In the genomic region with DNA sequence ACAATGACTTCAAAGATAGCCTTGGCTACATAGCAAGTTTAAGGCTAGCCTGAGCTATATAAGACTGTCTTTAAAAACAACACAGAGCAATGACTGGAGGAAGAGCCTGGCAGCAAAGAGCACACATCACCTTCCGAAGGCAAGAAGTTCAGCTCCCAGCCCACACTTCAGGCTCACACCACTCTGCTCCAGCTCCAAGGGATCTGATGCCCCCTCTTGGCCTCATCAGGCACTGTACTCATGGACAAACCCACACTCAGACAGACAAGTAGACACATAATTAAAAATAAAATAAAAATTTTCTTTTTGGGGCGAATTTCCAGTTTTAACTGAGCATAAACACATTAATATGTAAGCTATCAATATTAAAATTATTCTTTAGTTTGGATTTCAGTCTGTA, we compare ENCODE assay signal across 43 mouse cellular contexts. TPM values are rescaled to one million over a fixed set of nuclear protein-coding genes. Genes with fewer than 3 reads are reported as not detected.
DNase-seq lines count a peak whose midpoint lies in the region; ATAC-seq and TF ChIP-seq lines count a peak whose summit lies in the region.
"Had no signal": no experiment of that assay in that cellular context is flagged by ENCODE, and none has a peak within 500 bp of the region (broad histone marks: within the 10 kb centered on the region; RNA-seq: fewer than 3 reads in every experiment).

No protein-coding gene starts in this region.

- TF ChIP-seq RAD21 in MEL (IDR thresholded peaks at IDR 0.05; ENCODE audit: low read depth, low read length): peak; percentile 6

- no peaks in the 10 kb centered on the region for H3K36me3 ChIP-seq in intestine, postnatal 0 days (ENCODE audit: control insufficient read depth, insufficient read depth)
- no peaks in the 10 kb centered on the region for H3K36me3 ChIP-seq in intestine, embryonic 15.5 days
- no peaks in the 10 kb centered on the region for H3K36me3 ChIP-seq in liver, embryonic 14.5 days (replicated peaks; ENCODE audit: control insufficient read depth, insufficient read depth, low read depth)
- H3K36me3 ChIP-seq in liver, embryonic 12.5 days: no peaks in the 10 kb centered on the region
- no peaks in the 10 kb centered on the region for H3K36me3 ChIP-seq in MEL (ENCODE audit: control insufficient read depth in 1 of 2, insufficient read depth in 2 of 2, low read length in 2 of 2)
- H3K36me3 ChIP-seq: embryonic facial prominence, embryonic 13.5 days; forebrain, embryonic 10.5 days; forebrain, embryonic 15.5 days; hindbrain, embryonic 10.5 days; hindbrain, embryonic 15.5 days; neural tube, embryonic 12.5 days had no signal

- no peak overlapping the region for H3K4me2 ChIP-seq in intestine, postnatal 0 days (replicated peaks; ENCODE audit: low read depth)
- no peak overlapping the region for H3K4me2 ChIP-seq in intestine, embryonic 15.5 days (replicated peaks)
- no peak overlapping the region for H3K4me2 ChIP-seq in liver, embryonic 14.5 days (ENCODE audit: low read depth)
- no peak overlapping the region for H3K4me2 ChIP-seq in liver, embryonic 12.5 days
- H3K4me2 ChIP-seq: embryonic facial prominence, embryonic 13.5 days; forebrain, embryonic 15.5 days; hindbrain, embryonic 15.5 days; midbrain, embryonic 11.5 days; neural tube, embryonic 12.5 days had no signal

- peak; percentile 25; the same call in 1 of the 2 replicates for TF ChIP-seq CTCF in intestine, postnatal 0 days (IDR thresholded peaks at IDR 0.05; ENCODE audit: low read depth)
- TF ChIP-seq CTCF in liver, embryonic 14.5 days (IDR thresholded peaks at IDR 0.05; ENCODE audit: low read depth): peak; percentile 29
- TF ChIP-seq CTCF in MEL (IDR thresholded peaks at IDR 0.05 in 2 of 3, conservative IDR thresholded peaks at IDR 0.05 in 1 of 3; ENCODE audit: control insufficient read depth in 1 of 3, insufficient read depth in 1 of 3, low read depth in 2 of 3, low read length in 3 of 3, poor library complexity in 1 of 3, severe bottlenecking in 1 of 3): peak; percentile 16 to 34 (median 26); a peak in 4 of 6 replicates

- DNase-seq in liver, embryonic 14.5 days (ENCODE audit: low read depth in 3 of 3, low spot score in 3 of 3): no peak
- DNase-seq in 416B (ENCODE audit: low read depth): peak; percentile 12
- peak; percentile 21 for DNase-seq in MEL (ENCODE audit: low read depth, low spot score)
- no peak for DNase-seq in spleen, adult 18-20 months
- no peak for DNase-seq in heart, adult 9 months (ENCODE audit: low spot score in 2 of 2)
- DNase-seq: adrenal gland, adult 2 months; adrenal gland, postnatal 36 days; cerebellum, adult 18-20 months; cerebellum, postnatal 10 days; gastrocnemius, postnatal 36 days; heart, postnatal 14 days; kidney, adult 9 months; kidney, postnatal 14 days; layer of hippocampus, postnatal 36 days; left cerebral cortex, postnatal 4 days; lung, postnatal 36 days; right cerebral cortex, adult 18-20 months; thymus, postnatal 25 days had no signal

- TF ChIP-seq EP300 in liver, embryonic 14.5 days (IDR thresholded peaks at IDR 0.05; ENCODE audit: low read depth): no peak
- no peak for TF ChIP-seq EP300 in MEL (IDR thresholded peaks at IDR 0.05; ENCODE audit: low read depth in 1 of 2, low read length in 2 of 2)

- H3K9ac ChIP-seq in intestine, postnatal 0 days (ENCODE audit: low read depth, low read length): no peak overlapping the region
- no peak overlapping the region for H3K9ac ChIP-seq in intestine, embryonic 15.5 days
- no peak overlapping the region for H3K9ac ChIP-seq in liver, embryonic 14.5 days (replicated peaks)
- H3K9ac ChIP-seq in liver, embryonic 12.5 days: no peak overlapping the region
- H3K9ac ChIP-seq in MEL (ENCODE audit: control insufficient read depth, low read depth, low read length, poor library complexity, severe bottlenecking): no peak overlapping the region
- H3K9ac ChIP-seq: embryonic facial prominence, embryonic 13.5 days; forebrain, embryonic 15.5 days; hindbrain, embryonic 15.5 days; neural tube, embryonic 12.5 days had no signal

- H3K27me3 ChIP-seq in intestine, postnatal 0 days (replicated peaks; ENCODE audit: control insufficient read depth, insufficient read depth, low read length): peaks cover 5% of the 10 kb centered on the region; the same call in 1 of the 2 replicates
- no peaks in the 10 kb centered on the region for H3K27me3 ChIP-seq in intestine, embryonic 15.5 days (replicated peaks)
- no peaks in the 10 kb centered on the region for H3K27me3 ChIP-seq in liver, embryonic 14.5 days (ENCODE audit: control insufficient read depth, insufficient read depth, low read length)
- H3K27me3 ChIP-seq in liver, embryonic 12.5 days (replicated peaks): no peaks in the 10 kb centered on the region
- no peaks in the 10 kb centered on the region; a peak in 1 of 4 replicates for H3K27me3 ChIP-seq in MEL (ENCODE audit: control insufficient read depth in 1 of 2, insufficient read depth in 2 of 2, low read length in 2 of 2)
- H3K27me3 ChIP-seq: embryonic facial prominence, embryonic 13.5 days; forebrain, embryonic 15.5 days; hindbrain, embryonic 15.5 days; neural tube, embryonic 12.5 days had no signal

- H3K79me2 ChIP-seq in MEL (ENCODE audit: control insufficient read depth, insufficient read depth, low read length, poor library complexity): no peaks in the 10 kb centered on the region

- ATAC-seq in intestine, postnatal 0 days: no peak
- ATAC-seq in intestine, embryonic 15.5 days: no peak
- no peak for ATAC-seq in liver, embryonic 14.5 days (ENCODE audit: insufficient read depth)
- no peak for ATAC-seq in liver, embryonic 12.5 days
- ATAC-seq: forebrain, embryonic 15.5 days had no signal

- H3K27ac ChIP-seq in intestine, postnatal 0 days (ENCODE audit: low read depth, low read length): no peak overlapping the region
- no peak overlapping the region for H3K27ac ChIP-seq in intestine, embryonic 15.5 days
- H3K27ac ChIP-seq in liver, embryonic 14.5 days: no peak overlapping the region
- H3K27ac ChIP-seq in liver, embryonic 12.5 days: no peak overlapping the region
- H3K27ac ChIP-seq in MEL (ENCODE audit: control insufficient read depth, low read depth, low read length): no peak overlapping the region
- H3K27ac ChIP-seq: embryonic facial prominence, embryonic 13.5 days; forebrain, embryonic 10.5 days; forebrain, embryonic 15.5 days; hindbrain, embryonic 10.5 days; hindbrain, embryonic 15.5 days; neural tube, embryonic 12.5 days had no signal

- no peaks in the 10 kb centered on the region for H3K4me1 ChIP-seq in intestine, postnatal 0 days (replicated peaks; ENCODE audit: control insufficient read depth, insufficient read depth, low read length)
- no peaks in the 10 kb centered on the region for H3K4me1 ChIP-seq in intestine, embryonic 15.5 days (replicated peaks)
- no peaks in the 10 kb centered on the region for H3K4me1 ChIP-seq in liver, embryonic 14.5 days (replicated peaks; ENCODE audit: control insufficient read depth in 2 of 2, insufficient read depth in 2 of 2, low read length in 1 of 2)
- no peaks in the 10 kb centered on the region for H3K4me1 ChIP-seq in liver, embryonic 12.5 days
- H3K4me1 ChIP-seq in MEL (ENCODE audit: control insufficient read depth in 1 of 2, insufficient read depth in 2 of 2, low read length in 2 of 2): no peaks in the 10 kb centered on the region
- H3K4me1 ChIP-seq: forebrain, embryonic 15.5 days; hindbrain, embryonic 15.5 days; neural tube, embryonic 12.5 days had no signal

- no peak for TF ChIP-seq POLR2A in MEL (IDR thresholded peaks at IDR 0.05; ENCODE audit: control insufficient read depth in 1 of 2, insufficient read depth in 1 of 2, low read depth in 1 of 2, low read length in 2 of 2, poor library complexity in 1 of 2)

- 77% methylated on average over 2 of the region's 2 CpGs for WGBS in intestine, postnatal 0 days
- 80% methylated on average over 2 of the region's 2 CpGs for WGBS in intestine, embryonic 15.5 days
- WGBS in liver, embryonic 14.5 days (ENCODE audit: insufficient replicate concordance): 41% methylated on average over 2 of the region's 2 CpGs
- 51% methylated on average over 2 of the region's 2 CpGs for WGBS in liver, embryonic 12.5 days (ENCODE audit: insufficient replicate concordance)

- H3K4me3 ChIP-seq in intestine, postnatal 0 days (ENCODE audit: low read depth, low read length): no peak overlapping the region
- no peak overlapping the region for H3K4me3 ChIP-seq in intestine, embryonic 15.5 days (replicated peaks)
- no peak overlapping the region for H3K4me3 ChIP-seq in liver, embryonic 14.5 days (ENCODE audit: insufficient read depth in 1 of 2, low read depth in 2 of 2, low read length in 2 of 2)
- H3K4me3 ChIP-seq in liver, embryonic 12.5 days: no peak overlapping the region
- no peak overlapping the region for H3K4me3 ChIP-seq in MEL (ENCODE audit: control insufficient read depth in 1 of 2, insufficient read depth in 1 of 2, low read depth in 2 of 2, low read length in 2 of 2)
- H3K4me3 ChIP-seq: embryonic facial prominence, embryonic 13.5 days; forebrain, embryonic 10.5 days; forebrain, embryonic 15.5 days; hindbrain, embryonic 10.5 days; hindbrain, embryonic 15.5 days; myocyte; neural tube, embryonic 12.5 days had no signal

- H3K9me3 ChIP-seq in intestine, postnatal 0 days (ENCODE audit: control insufficient read depth): no peaks in the 10 kb centered on the region
- H3K9me3 ChIP-seq in intestine, embryonic 15.5 days: no peaks in the 10 kb centered on the region
- no peaks in the 10 kb centered on the region for H3K9me3 ChIP-seq in liver, embryonic 14.5 days (ENCODE audit: control insufficient read depth, low read length)
- H3K9me3 ChIP-seq in liver, embryonic 12.5 days (replicated peaks): no peaks in the 10 kb centered on the region
- H3K9me3 ChIP-seq in MEL (replicated peaks; ENCODE audit: insufficient read depth, low read length): no peaks in the 10 kb centered on the region
- H3K9me3 ChIP-seq: embryonic facial prominence, embryonic 13.5 days; forebrain, embryonic 10.5 days; forebrain, embryonic 15.5 days; hindbrain, embryonic 10.5 days; hindbrain, embryonic 15.5 days had no signal

RNA-seq across cellular contexts. Expression of gene Olfr159, which starts 9.5 kb away (rescaled TPM):
- polyA plus RNA-seq in intestine, postnatal 0 days (2015; fragmentation: Nextera tagmentation; extraction: Ambion mirVana): not detected in 2 replicates
- not detected in 2 replicates for polyA plus RNA-seq in intestine, embryonic 15.5 days (2015; fragmentation: Nextera tagmentation; extraction: Ambion mirVana)
- not detected in 2 replicates for polyA plus RNA-seq in liver, embryonic 14.5 days (2012; rRNA removed)
- not detected in 2 replicates for polyA plus RNA-seq in liver, embryonic 14.5 days (2014; fragmentation: Nextera tagmentation; extraction: Ambion mirVana)
- not detected in 2 replicates for polyA plus RNA-seq in liver, embryonic 12.5 days (2016; fragmentation: Nextera tagmentation; extraction: Ambion mirVana)
- not detected in 2 replicates for total RNA-seq in MEL (2012; rRNA removed)
- not detected for polyA plus RNA-seq in MEL (2012; ENCODE audit: insufficient read depth in 1 of 2, insufficient read length in 2 of 2, low read depth in 1 of 2, low replicate concordance in 2 of 2, missing spikeins in 1 of 2)
- total RNA-seq: adrenal gland, adult 2 months; adrenal gland, postnatal 36 days; common myeloid progenitor, adult 5-6 weeks; ES-E14; gastrocnemius, adult 18-20 months; gastrocnemius, postnatal 36 days; heart, adult 8-10 months; heart, postnatal 14 days; layer of hippocampus, adult 8-10 months; layer of hippocampus, postnatal 36 days; left cerebral cortex, postnatal 4 days; megakaryocyte, adult 5-6 weeks; midbrain, postnatal 0 days had no signal
- polyA plus RNA-seq: adrenal gland, adult 2 months; brain, embryonic 14.5 days; embryonic facial prominence, embryonic 13.5 days; forebrain, embryonic 10.5 days; forebrain, embryonic 15.5 days; frontal cortex, adult 2 months; heart, embryonic 14.5 days; hindbrain, embryonic 10.5 days; hindbrain, embryonic 15.5 days; intestine, embryonic 14.5 days; limb, embryonic 14.5 days; liver, embryonic 16.5 days; midbrain, embryonic 11.5 days; midbrain, postnatal 0 days; myocyte; neural tube, embryonic 12.5 days; spleen, adult 2 months had no signal

RNA-seq across cellular contexts. Expression of gene Spaar, which starts 31.5 kb away (rescaled TPM):
- 0.47 and 0.51 TPM in 2 replicates for polyA plus RNA-seq in intestine, postnatal 0 days (2015; fragmentation: Nextera tagmentation; extraction: Ambion mirVana)
- 0.16 and 0.21 TPM in 2 replicates for polyA plus RNA-seq in intestine, embryonic 15.5 days (2015; fragmentation: Nextera tagmentation; extraction: Ambion mirVana)
- 0.01 and 0.02 TPM in 2 replicates for polyA plus RNA-seq in liver, embryonic 14.5 days (2012; rRNA removed)
- 0.03 TPM in 1 of 2 replicates, not detected in the other for polyA plus RNA-seq in liver, embryonic 14.5 days (2014; fragmentation: Nextera tagmentation; extraction: Ambion mirVana)
- 0.02 TPM in 2 replicates for polyA plus RNA-seq in liver, embryonic 12.5 days (2016; fragmentation: Nextera tagmentation; extraction: Ambion mirVana)
- total RNA-seq in MEL (2012; rRNA removed): not detected in 2 replicates
- polyA plus RNA-seq in MEL (2012; ENCODE audit: insufficient read depth in 1 of 2, insufficient read length in 2 of 2, low read depth in 1 of 2, low replicate concordance in 2 of 2, missing spikeins in 1 of 2): not detected
- total RNA-seq: common myeloid progenitor, adult 5-6 weeks; megakaryocyte, adult 5-6 weeks; midbrain, postnatal 0 days had no signal
- polyA plus RNA-seq: forebrain, embryonic 10.5 days; hindbrain, embryonic 10.5 days; neural tube, embryonic 12.5 days had no signal

RNA-seq across cellular contexts. Expression of gene Hrct1, which starts 34.3 kb away (rescaled TPM):
- polyA plus RNA-seq in intestine, postnatal 0 days (2015; fragmentation: Nextera tagmentation; extraction: Ambion mirVana): 1.6 and 2.1 TPM in 2 replicates
- 0.98 and 1.4 TPM in 2 replicates for polyA plus RNA-seq in intestine, embryonic 15.5 days (2015; fragmentation: Nextera tagmentation; extraction: Ambion mirVana)
- polyA plus RNA-seq in liver, embryonic 14.5 days (2012; rRNA removed): 0.08 and 0.09 TPM in 2 replicates
- 0.06 and 0.21 TPM in 2 replicates for polyA plus RNA-seq in liver, embryonic 14.5 days (2014; fragmentation: Nextera tagmentation; extraction: Ambion mirVana)
- 0.14 and 0.19 TPM in 2 replicates for polyA plus RNA-seq in liver, embryonic 12.5 days (2016; fragmentation: Nextera tagmentation; extraction: Ambion mirVana)
- not detected in 2 replicates for total RNA-seq in MEL (2012; rRNA removed)
- polyA plus RNA-seq in MEL (2012; ENCODE audit: insufficient read depth in 1 of 2, insufficient read length in 2 of 2, low read depth in 1 of 2, low replicate concordance in 2 of 2, missing spikeins in 1 of 2): not detected
- total RNA-seq: common myeloid progenitor, adult 5-6 weeks; megakaryocyte, adult 5-6 weeks had no signal

RNA-seq across cellular contexts. Expression of gene Olfr71, which starts 51.3 kb away (rescaled TPM):
- polyA plus RNA-seq in intestine, postnatal 0 days (2015; fragmentation: Nextera tagmentation; extraction: Ambion mirVana): not detected in 2 replicates
- not detected in 2 replicates for polyA plus RNA-seq in intestine, embryonic 15.5 days (2015; fragmentation: Nextera tagmentation; extraction: Ambion mirVana)
- polyA plus RNA-seq in liver, embryonic 14.5 days (2012; rRNA removed): not detected in 2 replicates
- not detected in 2 replicates for polyA plus RNA-seq in liver, embryonic 14.5 days (2014; fragmentation: Nextera tagmentation; extraction: Ambion mirVana)
- not detected in 2 replicates for polyA plus RNA-seq in liver, embryonic 12.5 days (2016; fragmentation: Nextera tagmentation; extraction: Ambion mirVana)
- total RNA-seq in MEL (2012; rRNA removed): not detected in 2 replicates
- not detected for polyA plus RNA-seq in MEL (2012; ENCODE audit: insufficient read depth in 1 of 2, insufficient read length in 2 of 2, low read depth in 1 of 2, low replicate concordance in 2 of 2, missing spikeins in 1 of 2)
- total RNA-seq: adrenal gland, adult 2 months; adrenal gland, postnatal 36 days; common myeloid progenitor, adult 5-6 weeks; ES-E14; gastrocnemius, adult 18-20 months; gastrocnemius, postnatal 36 days; heart, adult 8-10 months; heart, postnatal 14 days; layer of hippocampus, adult 8-10 months; layer of hippocampus, postnatal 36 days; left cerebral cortex, postnatal 4 days; megakaryocyte, adult 5-6 weeks; midbrain, postnatal 0 days had no signal
- polyA plus RNA-seq: adrenal gland, adult 2 months; brain, embryonic 14.5 days; embryonic facial prominence, embryonic 13.5 days; forebrain, embryonic 10.5 days; forebrain, embryonic 15.5 days; frontal cortex, adult 2 months; heart, embryonic 14.5 days; hindbrain, embryonic 10.5 days; hindbrain, embryonic 15.5 days; intestine, embryonic 14.5 days; limb, embryonic 14.5 days; liver, embryonic 16.5 days; midbrain, embryonic 11.5 days; midbrain, postnatal 0 days; myocyte; neural tube, embryonic 12.5 days; spleen, adult 2 months had no signal

Comparison
In these comparisons a context has a peak if more than half of its experiments do, and no peak if none do; other contexts are left out.
1. DNase-seq: peak in 416B (single experiment) and MEL (single experiment); none in liver, embryonic 14.5 days (0 of 3), spleen, adult 18-20 months (0 of 2) and heart, adult 9 months (0 of 2).
2. Peak in every context shown above with its lines, with median percentiles within 50 percentile points of each other: CTCF ChIP-seq.